Comparison of ENCODE assay signal across 35 mouse cellular contexts in the genomic region with DNA sequence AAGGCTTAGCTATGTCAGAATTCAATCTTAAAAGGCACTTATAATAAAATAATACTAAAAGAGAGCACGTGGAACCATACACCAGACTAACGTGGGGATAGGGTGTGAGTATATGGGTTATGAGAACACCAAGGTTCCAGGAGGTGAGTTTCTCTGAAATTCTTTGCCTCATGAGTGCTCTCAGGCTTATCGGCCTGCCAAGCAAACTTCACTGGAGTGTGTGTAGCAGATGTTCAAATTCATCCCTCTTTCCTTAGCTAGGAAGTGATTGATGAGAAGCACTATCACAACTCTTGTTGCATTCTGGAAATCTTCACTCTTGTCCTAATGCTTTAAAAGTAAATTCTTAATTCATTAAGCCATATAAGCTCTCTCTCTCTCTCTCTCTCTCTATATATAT. TPM values are rescaled to one million over a fixed set of nuclear protein-coding genes. Genes with fewer than 3 reads are reported as not detected.
"Had no signal": no experiment of that assay in that cellular context is flagged by ENCODE, and none has a peak within 500 bp of the region (broad histone marks: within the 10 kb centered on the region; RNA-seq: fewer than 3 reads in every experiment).

No protein-coding gene starts in this region.

- H3K4me3 ChIP-seq: heart, adult 2 months; heart, embryonic 13.5 days; heart, embryonic 15.5 days; hindbrain, embryonic 13.5 days; hindbrain, embryonic 15.5 days; kidney, embryonic 15.5 days; limb, embryonic 10.5 days; limb, embryonic 12.5 days; liver, embryonic 13.5 days had no signal

- H3K27ac ChIP-seq: heart, adult 2 months; heart, embryonic 13.5 days; heart, embryonic 15.5 days; hindbrain, embryonic 13.5 days; hindbrain, embryonic 15.5 days; hindbrain, postnatal 0 days; kidney, embryonic 15.5 days; kidney, postnatal 0 days; limb, embryonic 10.5 days; limb, embryonic 12.5 days; liver, embryonic 13.5 days had no signal

- DNase-seq: gastrocnemius, postnatal 14 days; gastrocnemius, postnatal 36 days; heart, adult 11 months; heart, adult 2 months; heart, postnatal 14 days; heart, postnatal 36 days; kidney, adult 11 months; kidney, adult 2 months; kidney, adult 9 months; kidney, postnatal 14 days; kidney, postnatal 36 days; layer of hippocampus, adult 9-11 months; layer of hippocampus, postnatal 36 days; liver; liver, embryonic 13.5 days had no signal

- H3K9ac ChIP-seq: heart, embryonic 13.5 days; heart, embryonic 15.5 days; hindbrain, embryonic 13.5 days; hindbrain, embryonic 15.5 days; kidney, embryonic 15.5 days; limb, embryonic 12.5 days; liver, embryonic 13.5 days had no signal

- H3K9me3 ChIP-seq: heart, embryonic 13.5 days; heart, embryonic 15.5 days; hindbrain, embryonic 13.5 days; hindbrain, embryonic 15.5 days; kidney, embryonic 15.5 days; limb, embryonic 10.5 days; limb, embryonic 12.5 days; liver, embryonic 13.5 days had no signal

- H3K27me3 ChIP-seq: heart, embryonic 13.5 days; heart, embryonic 15.5 days; hindbrain, embryonic 13.5 days; hindbrain, embryonic 15.5 days; kidney, embryonic 15.5 days; limb, embryonic 12.5 days; liver, embryonic 13.5 days had no signal

- H3K4me1 ChIP-seq: heart, embryonic 13.5 days; heart, embryonic 15.5 days; hindbrain, embryonic 13.5 days; hindbrain, embryonic 15.5 days; kidney, embryonic 15.5 days; limb, embryonic 10.5 days; limb, embryonic 12.5 days; liver, embryonic 13.5 days had no signal

- H3K36me3 ChIP-seq: heart, embryonic 13.5 days; heart, embryonic 15.5 days; hindbrain, embryonic 13.5 days; hindbrain, embryonic 15.5 days; kidney, embryonic 15.5 days; limb, embryonic 10.5 days; limb, embryonic 12.5 days; liver, embryonic 13.5 days had no signal

RNA-seq across cellular contexts. Expression of a gene that starts 9.1 kb away (rescaled TPM):
- total RNA-seq: gastrocnemius, adult 18-20 months; gastrocnemius, adult 8-10 months; gastrocnemius, postnatal 14 days; gastrocnemius, postnatal 36 days; heart, adult 2 months; heart, postnatal 14 days; heart, postnatal 36 days; hematopoietic stem cell, adult 5-6 weeks had no signal
- polyA plus RNA-seq: gonadal fat pad, adult 2 months; heart, adult 2 months; heart, embryonic 11.5 days; heart, embryonic 13.5 days; heart, embryonic 15.5 days; heart, postnatal 0 days; hindbrain, embryonic 11.5 days; hindbrain, embryonic 13.5 days; hindbrain, embryonic 15.5 days; intestine, embryonic 14.5 days; intestine, embryonic 16.5 days; kidney, adult 2 months; kidney, embryonic 15.5 days; kidney, postnatal 0 days; large intestine, adult 2 months; limb, embryonic 10.5 days; limb, embryonic 12.5 days; liver, embryonic 11.5 days; liver, embryonic 13.5 days had no signal

RNA-seq across cellular contexts. Expression of a gene that starts 26.3 kb away (rescaled TPM):
- total RNA-seq: gastrocnemius, adult 18-20 months; gastrocnemius, adult 8-10 months; gastrocnemius, postnatal 14 days; gastrocnemius, postnatal 36 days; heart, adult 2 months; heart, postnatal 14 days; heart, postnatal 36 days had no signal
- polyA plus RNA-seq: gonadal fat pad, adult 2 months; heart, adult 2 months; heart, embryonic 13.5 days; heart, embryonic 15.5 days; heart, postnatal 0 days; hindbrain, embryonic 11.5 days; hindbrain, embryonic 13.5 days; intestine, embryonic 14.5 days; intestine, embryonic 16.5 days; kidney, adult 2 months; kidney, embryonic 15.5 days; kidney, postnatal 0 days; large intestine, adult 2 months; limb, embryonic 10.5 days; limb, embryonic 12.5 days; liver, embryonic 11.5 days had no signal

RNA-seq across cellular contexts. Expression of a gene that starts 35.4 kb away (rescaled TPM):
- total RNA-seq: gastrocnemius, adult 18-20 months; gastrocnemius, adult 8-10 months; gastrocnemius, postnatal 14 days; gastrocnemius, postnatal 36 days; heart, adult 2 months; heart, postnatal 14 days; heart, postnatal 36 days; hematopoietic stem cell, adult 5-6 weeks; hindbrain, postnatal 0 days had no signal
- polyA plus RNA-seq: gonadal fat pad, adult 2 months; heart, adult 2 months; heart, embryonic 11.5 days; heart, embryonic 13.5 days; heart, embryonic 15.5 days; heart, postnatal 0 days; hindbrain, embryonic 11.5 days; intestine, embryonic 14.5 days; intestine, embryonic 16.5 days; kidney, adult 2 months; kidney, embryonic 15.5 days; kidney, postnatal 0 days; large intestine, adult 2 months; limb, embryonic 10.5 days; limb, embryonic 12.5 days; liver, embryonic 11.5 days; liver, embryonic 13.5 days had no signal
